Mouse (Mus musculus): Measurements from ENCODE around the gene Hoxa2.

The Hoxa2 gene

GRCm38 (mm10) chr6:52201269-52201668 is 36.6 kb upstream of the Hoxa2 start:
- no peak for DNase-seq

- no peak for DNase-seq
Measured at GRCm38 (mm10) chr6:52200751-52201250, 36.2 kb upstream of the Hoxa2 start.

- DNase-seq, result no peak
Measured at GRCm38 (mm10) chr6:52200073-52200750, 35.6 kb upstream of the Hoxa2 start.

- DNase-seq, result no peak
Measured at GRCm38 (mm10) chr6:52197271-52197670, 32.6 kb upstream of the Hoxa2 start.

GRCm38 (mm10) chr6:52196811-52197210 is 32.2 kb upstream of the Hoxa2 start:
- no peak for DNase-seq

- no peak for DNase-seq
Measured at GRCm38 (mm10) chr6:52194690-52195089, 30.1 kb upstream of the Hoxa2 start.

GRCm38 (mm10) chr6:52191860-52192550 is 27.4 kb upstream of the Hoxa2 start:
- peak; percentile 35 for DNase-seq

GRCm38 (mm10) chr6:52190906-52191810 is 26.5 kb upstream of the Hoxa2 start, which contains the start of gene Hoxa4:
Gene Hoxa4, minus strand, starts transcription at chr6:52191753.
- no peak for DNase-seq

- no peak for DNase-seq
Measured at GRCm38 (mm10) chr6:52190410-52190809, 25.8 kb upstream of the Hoxa2 start.

GRCm38 (mm10) chr6:52189909-52190308 is 25.3 kb upstream of the Hoxa2 start:
- DNase-seq, result no peak

GRCm38 (mm10) chr6:52189172-52189591 is 24.6 kb upstream of the Hoxa2 start:
- no peak for DNase-seq

- no peak for DNase-seq
Measured at GRCm38 (mm10) chr6:52186500-52186899, 21.9 kb upstream of the Hoxa2 start.

- no peak for DNase-seq
Measured at GRCm38 (mm10) chr6:52185834-52186233, 21.2 kb upstream of the Hoxa2 start.

GRCm38 (mm10) chr6:52185222-52185621 is 20.6 kb upstream of the Hoxa2 start:
- no peak for DNase-seq

- DNase-seq, result no peak
Measured at GRCm38 (mm10) chr6:52184668-52185067, 20.0 kb upstream of the Hoxa2 start.

- DNase-seq, result no peak
Measured at GRCm38 (mm10) chr6:52183311-52184080, 18.9 kb upstream of the Hoxa2 start.

GRCm38 (mm10) chr6:52182793-52183192 is 18.2 kb upstream of the Hoxa2 start:
- DNase-seq, result no peak

GRCm38 (mm10) chr6:52182030-52182429 is 17.4 kb upstream of the Hoxa2 start:
- no peak for DNase-seq

- DNase-seq, result no peak
Measured at GRCm38 (mm10) chr6:52180726-52181125, 16.1 kb upstream of the Hoxa2 start.

- DNase-seq, result no peak
Measured at GRCm38 (mm10) chr6:52180213-52180710, 15.6 kb upstream of the Hoxa2 start.

- DNase-seq, result no peak
Measured at GRCm38 (mm10) chr6:52179690-52180089, 15.1 kb upstream of the Hoxa2 start.

All from right cerebral cortex, postnatal 14 days (tissue).